Mouse (Mus musculus): ENCODE measurements around the gene Itpk1. TPM values are rescaled to one million over a fixed set of nuclear protein-coding genes. Genes with fewer than 3 reads are reported as not detected.

Gene Itpk1
- 26.0 and 34.0 TPM in 2 replicates for polyA plus RNA-seq (2012; ENCODE audit: low replicate concordance)

DNA sequence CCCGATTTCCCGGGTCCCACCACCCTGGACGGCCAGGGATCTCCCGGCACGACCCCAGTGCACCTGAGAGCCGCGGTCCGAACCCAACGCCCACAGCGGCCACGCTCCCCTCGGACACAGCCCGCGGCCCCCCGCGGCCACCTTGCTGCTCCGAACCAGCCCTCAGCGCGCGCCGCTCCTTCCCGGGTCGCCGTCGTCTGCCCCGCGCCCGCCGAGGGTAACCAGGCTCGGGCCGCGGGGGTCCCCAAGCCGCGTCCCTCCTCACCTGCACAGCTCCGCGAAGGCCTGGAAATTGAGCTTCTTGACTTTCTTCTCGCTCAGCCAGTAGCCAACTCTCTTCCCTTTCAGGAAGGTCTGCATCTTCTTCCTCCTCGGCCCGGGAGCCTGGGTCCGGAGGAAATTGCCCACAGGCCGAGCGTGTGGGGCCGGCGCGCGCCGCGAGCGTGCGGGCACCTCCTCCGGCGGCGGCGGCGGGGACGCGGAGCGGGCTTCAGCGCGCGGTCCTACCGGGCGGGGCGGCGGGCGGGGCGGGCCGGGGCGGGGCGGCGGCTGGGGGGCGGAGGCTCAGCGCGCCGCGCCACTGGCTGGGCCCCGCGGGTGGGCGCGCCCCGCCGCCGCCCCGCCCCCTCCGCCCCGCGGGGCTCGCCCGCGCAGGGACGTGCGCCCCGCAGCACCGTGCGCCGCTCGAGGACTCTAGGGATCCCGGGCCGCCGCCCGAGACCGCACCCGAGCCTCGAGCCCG, at the start of gene Itpk1:
Itpk1 (minus strand) TSS at position 474 of the 742 bp plus-strand sequence.

DNA sequence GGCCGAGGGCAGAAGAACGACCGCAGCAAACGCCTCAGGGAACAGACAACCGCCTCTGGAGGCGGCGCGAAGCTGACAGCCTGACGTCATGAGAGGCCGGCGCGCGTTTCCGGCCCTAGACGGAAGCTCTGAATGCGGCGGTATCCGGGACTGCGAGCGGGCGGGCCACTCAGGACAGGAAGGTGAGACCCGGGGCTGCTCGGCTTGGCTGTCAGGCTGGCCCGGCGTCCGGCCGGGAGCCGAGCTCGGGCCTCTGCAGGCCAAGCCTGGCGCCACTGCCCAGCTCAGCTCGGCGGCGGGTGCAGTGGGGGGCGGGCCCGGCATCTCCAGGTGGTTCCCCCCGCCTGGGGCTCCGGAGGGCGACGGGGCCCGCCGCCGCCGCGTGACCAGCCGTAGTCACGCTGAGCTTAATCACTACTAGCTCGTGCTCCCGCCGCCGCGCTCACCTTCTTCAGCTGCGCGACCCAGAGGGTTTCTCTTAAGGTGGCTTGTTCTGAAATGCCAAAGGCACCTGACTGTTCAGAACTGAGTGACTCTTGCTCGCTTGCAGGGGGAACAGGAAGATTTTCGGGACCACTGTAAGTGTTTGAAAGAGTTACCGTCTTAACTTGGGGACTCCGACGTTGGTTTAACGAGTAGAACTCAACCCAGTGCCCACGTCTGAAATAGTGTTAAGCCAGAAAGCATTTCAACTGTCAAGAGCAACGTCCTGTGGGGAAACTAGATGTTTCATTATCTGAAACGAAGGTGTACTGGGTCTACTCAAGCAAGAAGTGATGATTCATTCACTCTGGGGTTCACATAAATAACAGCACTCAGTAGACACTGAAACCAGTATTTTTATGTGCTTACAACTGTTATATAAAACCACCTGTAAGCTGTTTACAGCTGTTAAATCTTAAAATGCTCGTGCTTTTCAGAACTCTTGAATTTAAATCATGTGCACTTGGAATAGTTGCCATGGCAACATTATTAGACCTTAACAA, 39.2 kb upstream of the Itpk1 start, which contains the start of the genes Moap1 and Tmem251:
Moap1 (minus strand) TSS at position 73 of the 986 bp plus-strand sequence.
Tmem251 (plus strand) TSS at position 174 of the 986 bp plus-strand sequence.

GRCm38 (mm10) chr12:102554721-102555516, 149.8 kb downstream of the Itpk1 start, which contains the start of gene Chga:
TSS of gene Chga (plus strand) at chr12:102554969.

Other genes with a start within 250 kb of the Itpk1 start
- 7.6 and 8.5 TPM in 2 replicates for gene Golga5, start 235.8 kb downstream of the Itpk1 start, polyA plus RNA-seq (2012; ENCODE audit: low replicate concordance)
- gene Chga, start 150.0 kb downstream of the Itpk1 start, polyA plus RNA-seq (2012; ENCODE audit: low replicate concordance): 0.07 TPM in 1 of 2 replicates, not detected in the other
- 0.67 and 1.6 TPM in 2 replicates for gene Moap1, start 38.7 kb upstream of the Itpk1 start, polyA plus RNA-seq (2012; ENCODE audit: low replicate concordance)
- 2.1 and 2.4 TPM in 2 replicates for gene Tmem251, start 38.8 kb upstream of the Itpk1 start, polyA plus RNA-seq (2012; ENCODE audit: low replicate concordance)
- 0.90 and 9.3 TPM in 2 replicates for gene Gm28051, start 52.8 kb upstream of the Itpk1 start, polyA plus RNA-seq (2012; ENCODE audit: low replicate concordance)
- gene Gon7, start 52.9 kb upstream of the Itpk1 start, polyA plus RNA-seq (2012; ENCODE audit: low replicate concordance): 5.5 and 9.2 TPM in 2 replicates
- 9.1 and 13.0 TPM in 2 replicates for gene Ubr7, start 53.0 kb upstream of the Itpk1 start, polyA plus RNA-seq (2012; ENCODE audit: low replicate concordance)
- 0.77 and 0.86 TPM in 2 replicates for gene Gm20604, start 53.7 kb upstream of the Itpk1 start, polyA plus RNA-seq (2012; ENCODE audit: low replicate concordance)
- gene Btbd7, start 173.5 kb upstream of the Itpk1 start, polyA plus RNA-seq (2012; ENCODE audit: low replicate concordance): 4.1 and 4.4 TPM in 2 replicates
- not detected in 2 replicates for gene Cox8c, start 194.4 kb upstream of the Itpk1 start, polyA plus RNA-seq (2012; ENCODE audit: low replicate concordance)
- gene Unc79, start 243.9 kb upstream of the Itpk1 start, polyA plus RNA-seq (2012; ENCODE audit: low replicate concordance): not detected in 2 replicates

Measured in hematopoietic multipotent progenitor cell, adult 10-12 weeks (in vitro differentiated cells).